12 mouse cellular contexts compared by ENCODE assay signal in the genomic region with DNA sequence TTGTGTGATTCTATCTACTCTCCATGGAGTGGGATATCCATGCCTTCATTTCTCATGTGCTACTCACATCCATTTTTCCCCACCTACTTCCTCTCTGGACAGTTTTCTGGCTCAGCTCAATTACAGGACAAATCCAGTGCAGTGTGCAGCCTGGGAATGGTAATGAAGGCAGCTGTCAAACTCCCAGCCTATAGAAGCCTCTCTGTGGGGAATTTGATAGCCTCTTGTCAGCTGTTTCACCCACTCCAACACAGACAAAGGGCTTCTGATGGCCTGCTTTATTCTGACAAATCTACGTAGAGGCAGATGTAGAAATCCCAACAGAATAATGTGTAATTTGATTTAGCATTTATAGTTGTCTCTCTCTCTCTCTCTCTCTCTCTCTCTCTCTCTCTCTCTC.
DNase-seq lines count a peak whose midpoint lies in the region; ATAC-seq and TF ChIP-seq lines count a peak whose summit lies in the region.
"Had no signal": no experiment of that assay in that cellular context is flagged by ENCODE, and none has a peak within 500 bp of the region (broad histone marks: within the 10 kb centered on the region; RNA-seq: fewer than 3 reads in every experiment).

No protein-coding gene starts in this region.

- H3K4me3 ChIP-seq in forebrain, embryonic 12.5 days (replicated peaks) = no peak overlapping the region
- H3K4me3 ChIP-seq in hindbrain, embryonic 16.5 days (ENCODE audit: low read length) = no peak overlapping the region
- no peak overlapping the region for H3K4me3 ChIP-seq in neural tube, embryonic 11.5 days (ENCODE audit: low read depth, low read length)

- H3K4me1 ChIP-seq in forebrain, embryonic 12.5 days = peaks cover 3% of the 10 kb centered on the region
- H3K4me1 ChIP-seq in hindbrain, embryonic 16.5 days (ENCODE audit: control insufficient read depth, insufficient read depth, low read depth, low read length) = no peaks in the 10 kb centered on the region
- no peaks in the 10 kb centered on the region for H3K4me1 ChIP-seq in neural tube, embryonic 11.5 days (ENCODE audit: control insufficient read depth, insufficient read depth, low read length)

- WGBS in forebrain, embryonic 12.5 days = 13% methylated on average over 1 of the region's 1 CpGs
- WGBS in hindbrain, embryonic 16.5 days = 25% methylated on average over 1 of the region's 1 CpGs
- WGBS in neural tube, embryonic 11.5 days = 34% methylated on average over 1 of the region's 1 CpGs

- no peak overlapping the region for H3K9ac ChIP-seq in forebrain, embryonic 12.5 days
- H3K9ac ChIP-seq in hindbrain, embryonic 16.5 days (ENCODE audit: low read depth, low read length) = no peak overlapping the region
- H3K9ac ChIP-seq in neural tube, embryonic 11.5 days (ENCODE audit: low read length) = no peak overlapping the region
- H3K9ac ChIP-seq: liver, postnatal 0 days had no signal

- ATAC-seq in forebrain, embryonic 12.5 days (ENCODE audit: low FRiP score) = peak; percentile 94
- ATAC-seq in hindbrain, embryonic 16.5 days = peak; percentile 74
- ATAC-seq in neural tube, embryonic 11.5 days (ENCODE audit: insufficient read depth, low FRiP score, low TSS enrichment) = peak; percentile 90
- ATAC-seq: liver, postnatal 0 days had no signal

- H3K4me2 ChIP-seq in forebrain, embryonic 12.5 days = no peak overlapping the region
- no peak overlapping the region for H3K4me2 ChIP-seq in hindbrain, embryonic 16.5 days (ENCODE audit: low read length)
- no peak overlapping the region for H3K4me2 ChIP-seq in neural tube, embryonic 11.5 days (ENCODE audit: low read depth)

- no peaks in the 10 kb centered on the region for H3K36me3 ChIP-seq in forebrain, embryonic 12.5 days (replicated peaks)
- H3K36me3 ChIP-seq in hindbrain, embryonic 16.5 days (ENCODE audit: control insufficient read depth, insufficient read depth, low read length) = no peaks in the 10 kb centered on the region
- H3K36me3 ChIP-seq in neural tube, embryonic 11.5 days (ENCODE audit: control insufficient read depth, insufficient read depth, low read length) = no peaks in the 10 kb centered on the region

- no peaks in the 10 kb centered on the region for H3K9me3 ChIP-seq in forebrain, embryonic 12.5 days
- H3K9me3 ChIP-seq in hindbrain, embryonic 16.5 days (ENCODE audit: control insufficient read depth, low read length) = no peaks in the 10 kb centered on the region
- no peaks in the 10 kb centered on the region for H3K9me3 ChIP-seq in neural tube, embryonic 11.5 days (ENCODE audit: control insufficient read depth, low read length)

- H3K27me3 ChIP-seq in forebrain, embryonic 12.5 days = no peaks in the 10 kb centered on the region
- H3K27me3 ChIP-seq in hindbrain, embryonic 16.5 days (replicated peaks; ENCODE audit: control insufficient read depth, insufficient read depth, low read length) = no peaks in the 10 kb centered on the region
- H3K27me3 ChIP-seq in neural tube, embryonic 11.5 days (ENCODE audit: control insufficient read depth, insufficient read depth, low read length) = no peaks in the 10 kb centered on the region

- intact Hi-C loops in heart, postnatal 14 days (cut with DNase I) = no loop called here

- no peak for TF ChIP-seq POLR2A in brain, embryonic 14.5 days (IDR thresholded peaks at IDR 0.05; ENCODE audit: borderline replicate concordance, extremely low read depth, insufficient read depth, insufficient read length, poor library complexity, severe bottlenecking)

- TF ChIP-seq CTCF in brain, embryonic 14.5 days (IDR thresholded peaks at IDR 0.05; ENCODE audit: borderline replicate concordance, extremely low read depth, insufficient read depth, insufficient read length) = no peak

- peak overlapping the region; percentile 59; the same call in 1 of the 2 replicates for H3K27ac ChIP-seq in forebrain, embryonic 12.5 days
- no peak overlapping the region for H3K27ac ChIP-seq in hindbrain, embryonic 16.5 days (ENCODE audit: low read depth, low read length)
- H3K27ac ChIP-seq in neural tube, embryonic 11.5 days (ENCODE audit: low read depth, low read length) = no peak overlapping the region

- peak; percentile 93 for DNase-seq in brain, embryonic 14.5 days (ENCODE audit: low read depth)
- peak; percentile 42 for DNase-seq in neural tube, embryonic 11.5 days (ENCODE audit: low spot score)
- DNase-seq in yolk sac, embryonic 10.5 days (ENCODE audit: low spot score) = no peak
- no peak for DNase-seq in heart, postnatal 14 days
- DNase-seq in lung, postnatal 14 days = no peak
- DNase-seq: cerebellum, postnatal 36 days; heart, adult 18-20 months; kidney, postnatal 25 days; liver, postnatal 0 days; right cerebral cortex, postnatal 25 days had no signal

Comparison
In these comparisons a context has a peak if more than half of its experiments do, and no peak if none do; other contexts are left out.
1. DNase-seq: peak in brain, embryonic 14.5 days (single experiment) and neural tube, embryonic 11.5 days (single experiment); none in yolk sac, embryonic 10.5 days (single experiment), heart, postnatal 14 days (0 of 2) and lung, postnatal 14 days (single experiment).
2. Peak in every context shown above with its lines, with median percentiles within 50 percentile points of each other: ATAC-seq.